Mouse (Mus musculus) forebrain, embryonic 16.5 days (tissue): ENCODE data around the gene Mcub. TPM values are rescaled to one million over a fixed set of nuclear protein-coding genes. Genes with fewer than 3 reads are reported as not detected.
A peak's percentile ranks its signal among the peaks of the same experiment; 100 is the strongest.

Experiments used
- ATAC-seq: fragments of 200-750 bp; cut with Nextera tagmentation; 2 replicates; pipeline ENCODE4 v1.8.0; 2017; ENCODE audit warnings: mild to moderate bottlenecking, moderate library complexity
- H3K27ac ChIP-seq: fragments of 300-500 bp; sonication (generic); 2 replicates; pipeline ENCODE4 v1.5.1; 2014; ENCODE audit warnings: low read length, control low read depth
- H3K27me3 ChIP-seq: fragments of 300-500 bp; sonication (generic); replicated peaks from 2 replicates; pipeline ENCODE4 v1.6.1; 2014; ENCODE audit warnings: low read length; ENCODE audit not compliant: control insufficient read depth, insufficient read depth
- H3K36me3 ChIP-seq: fragments of 300-500 bp; sonication (generic); 2 replicates; pipeline ENCODE4 v1.6.1; 2014; ENCODE audit not compliant: control insufficient read depth, insufficient read depth
- H3K4me1 ChIP-seq: fragments of 300-500 bp; sonication (generic); replicated peaks from 2 replicates; pipeline ENCODE4 v1.6.1; 2014; ENCODE audit warnings: low read length; ENCODE audit not compliant: control insufficient read depth, insufficient read depth
- H3K4me2 ChIP-seq: fragments of 300-500 bp; sonication (generic); 2 replicates; pipeline ENCODE4 v1.6.1; 2014; ENCODE audit warnings: mild to moderate bottlenecking, low read length, control low read depth
- H3K4me3 ChIP-seq: fragments of 300-500 bp; sonication (generic); replicated peaks from 2 replicates; pipeline ENCODE4 v1.5.1; 2014; ENCODE audit warnings: mild to moderate bottlenecking, low read length, control low read depth
- H3K9ac ChIP-seq: fragments of 300-500 bp; sonication (generic); replicated peaks from 2 replicates; pipeline ENCODE4 v1.6.1; 2014; ENCODE audit warnings: low read depth, low read length, control low read depth
- H3K9me3 ChIP-seq: fragments of 300-500 bp; sonication (generic); 2 replicates; pipeline ENCODE4 v1.6.1; 2016; ENCODE audit warnings: low read length; ENCODE audit not compliant: control insufficient read depth
- WGBS: fragments of 180-500 bp; shearing (Covaris S2); extraction: QIAGEN DNeasy Blood & Tissue Kit; methylation state at CpG from one replicate; pipeline ENCODE4 v1.1.7; 2014; 5-methylcytosine and 5-hydroxymethylcytosine counted together
- polyA plus RNA-seq: library from polyadenylated mRNA; unstranded; fragments of >200 nt; fragmentation: Nextera tagmentation; extraction: Ambion mirVana; gene quantifications from 2 replicates; pipeline ENCODE4 v1.2.1, GENCODE M21; 2015

The Mcub gene
- polyA plus RNA-seq, 1 experiment from 2014 or later, result 4.7 TPM

DNA sequence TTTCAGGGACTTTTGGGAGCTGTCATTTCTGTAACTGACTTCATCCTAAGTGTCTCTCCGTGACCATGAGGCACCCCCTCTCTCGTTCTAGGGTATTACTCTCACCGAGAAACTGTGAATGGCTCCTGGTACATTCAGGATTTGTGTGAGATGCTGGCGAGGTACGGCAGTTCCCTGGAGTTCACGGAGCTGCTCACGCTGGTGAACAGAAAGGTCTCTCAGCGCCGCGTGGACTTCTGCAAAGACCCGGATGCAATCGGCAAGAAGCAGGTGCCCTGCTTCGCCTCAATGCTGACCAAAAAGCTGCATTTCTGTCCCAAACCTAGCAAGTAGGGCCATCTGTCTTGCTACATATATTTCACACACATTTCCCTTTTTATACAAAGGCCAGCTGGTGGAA is 56.8 kb downstream of the Mcub start:
- Histone ChIP-seq H3K27me3 (no peaks in the 10 kb centered on the region), H3K4me1 (0 out of 2 replicates have a peak, but pooled peaks cover under 1% of the 10 kb centered on the region), H3K4me2 (no peak overlapping the region), H3K9me3 (no peaks in the 10 kb centered on the region), H3K4me3 (no peak overlapping the region), H3K36me3 (peaks cover 7% of the 10 kb centered on the region; the same call in 1 of the 2 replicates), H3K9ac (no peak overlapping the region), H3K27ac (no peak overlapping the region)
- WGBS, result 94% methylated on average over 13 of the region's 13 CpGs
- ATAC-seq, result no peak

DNA sequence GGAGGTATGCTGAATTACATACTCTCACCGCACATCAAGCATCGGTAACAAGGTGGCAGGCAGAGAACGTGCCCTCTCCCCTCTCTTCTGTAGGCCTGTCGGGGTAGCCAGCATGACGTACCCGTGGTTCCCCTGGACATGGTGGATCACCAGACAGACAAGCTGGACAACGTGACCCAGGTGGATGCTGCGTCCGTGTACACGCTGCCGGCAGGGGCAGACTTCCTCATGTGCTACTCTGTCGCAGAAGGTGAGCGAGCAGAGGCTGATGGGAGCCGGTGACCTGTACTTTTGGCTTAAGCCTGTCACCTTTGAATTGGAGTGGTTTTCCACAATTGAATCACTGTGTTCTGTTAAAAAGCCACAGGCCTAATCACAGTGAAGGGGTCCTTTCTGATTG is 58.0 kb downstream of the Mcub start:
- 92% methylated on average over 14 of the region's 14 CpGs for WGBS
- ATAC-seq, result no peak
- H3K27ac ChIP-seq, result no peak overlapping the region

DNA sequence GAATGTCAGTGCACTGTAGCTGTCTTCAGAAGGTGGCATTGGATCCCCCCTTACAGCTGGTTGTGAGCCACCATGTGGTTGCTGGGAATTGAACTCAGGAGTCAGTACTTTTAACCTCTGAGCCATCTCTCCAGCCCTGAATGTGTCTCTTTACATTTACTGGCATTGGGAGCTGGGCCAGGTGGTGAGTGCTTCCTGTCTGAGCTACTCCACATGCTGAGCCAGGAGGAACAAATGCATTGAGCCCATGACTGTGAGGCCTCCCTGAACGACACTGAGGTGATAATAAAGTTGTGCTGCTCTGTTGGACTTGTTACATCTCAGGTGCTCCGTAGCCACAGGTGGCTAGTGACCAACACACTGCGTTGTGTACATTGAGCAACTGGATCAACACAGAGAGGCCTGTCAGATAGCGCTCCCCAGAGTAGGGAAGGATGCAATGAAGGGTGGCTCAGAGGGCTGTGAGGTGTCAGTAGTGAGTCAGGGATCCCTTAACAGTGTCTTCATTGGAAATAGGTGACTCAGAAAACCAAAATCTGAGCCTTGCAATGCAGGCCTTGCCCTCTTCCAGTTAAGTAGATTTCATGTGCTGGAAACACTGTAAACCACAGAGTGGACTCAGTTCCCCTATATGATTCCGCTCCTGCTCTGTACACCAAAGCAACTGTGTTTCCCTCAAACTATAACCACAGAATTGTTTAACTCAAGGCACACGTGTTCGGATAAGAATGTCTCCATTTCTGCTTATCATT is 65.4 kb downstream of the Mcub start:
- Histone ChIP-seq H3K9ac (no peak overlapping the region), H3K4me3 (no peak overlapping the region), H3K27ac (no peak overlapping the region), H3K9me3 (no peaks in the 10 kb centered on the region), H3K4me2 (no peak overlapping the region), H3K4me1 (peaks cover 11% of the 10 kb centered on the region), H3K27me3 (no peaks in the 10 kb centered on the region), H3K36me3 (0 out of 2 replicates have a peak, but pooled peaks cover 2% of the 10 kb centered on the region)
- WGBS, result 89% methylated on average over 7 of the region's 7 CpGs
- ATAC-seq, result no peak

More for the DNA sequence above, 58.0 kb downstream of the Mcub start:
- Histone ChIP-seq H3K9me3 (no peaks in the 10 kb centered on the region), H3K4me1 (no peaks in the 10 kb centered on the region), H3K36me3 (peaks cover 7% of the 10 kb centered on the region; the same call in 1 of the 2 replicates), H3K9ac (no peak overlapping the region), H3K4me2 (no peak overlapping the region), H3K27me3 (no peaks in the 10 kb centered on the region), H3K4me3 (no peak overlapping the region)

DNA sequence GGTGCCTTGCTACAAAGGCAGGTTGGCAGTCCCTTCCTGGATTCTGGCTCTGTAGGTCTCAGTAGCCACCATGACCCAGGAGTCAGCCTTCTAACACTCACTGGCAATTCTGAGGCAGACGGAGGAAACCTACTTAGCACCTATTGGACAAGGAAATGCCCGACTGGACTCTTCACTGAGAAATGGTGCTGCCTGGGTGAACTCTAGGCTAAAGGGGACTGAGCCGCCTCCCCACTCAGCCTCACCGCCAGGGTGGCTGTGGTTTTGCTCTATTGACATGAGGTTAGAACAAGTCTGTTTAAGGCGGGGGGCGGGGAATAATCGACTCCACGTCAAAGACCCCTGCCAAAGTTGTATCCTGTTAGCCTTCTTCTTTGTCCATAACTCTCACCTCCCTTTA is 66.1 kb downstream of the Mcub start:
- H3K27ac ChIP-seq, result no peak overlapping the region
- no peak overlapping the region for H3K4me2 ChIP-seq
- H3K4me1 ChIP-seq, result peaks cover 11% of the 10 kb centered on the region
- H3K9ac ChIP-seq, result no peak overlapping the region
- WGBS, result 89% methylated on average over 8 of the region's 8 CpGs
- ATAC-seq, result no peak
- no peak overlapping the region for H3K4me3 ChIP-seq
- H3K27me3 ChIP-seq, result no peaks in the 10 kb centered on the region
- no peaks in the 10 kb centered on the region for H3K9me3 ChIP-seq
- 0 out of 2 replicates have a peak, but pooled peaks cover 2% of the 10 kb centered on the region for H3K36me3 ChIP-seq

DNA sequence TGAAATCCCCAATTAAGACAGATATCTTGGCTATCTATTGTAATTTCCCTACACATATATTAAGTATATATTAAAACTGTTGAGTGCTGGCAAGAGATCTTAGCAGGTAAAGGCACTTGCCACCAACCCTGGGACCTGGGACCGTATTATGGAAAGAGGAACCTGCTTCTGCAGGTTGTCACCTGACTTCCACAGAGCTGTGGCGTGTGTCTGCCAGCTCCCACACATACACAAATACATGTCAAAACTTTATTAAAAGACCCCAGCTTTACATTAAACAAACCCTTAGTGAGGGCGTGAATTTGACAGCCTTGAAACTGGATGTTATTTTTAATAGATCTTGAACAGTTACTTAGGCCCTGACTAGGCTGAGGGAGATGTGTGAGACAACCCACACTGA is 66.6 kb downstream of the Mcub start:
- Histone ChIP-seq H3K4me1 (peaks cover 11% of the 10 kb centered on the region), H3K36me3 (no peaks in the 10 kb centered on the region), H3K27me3 (no peaks in the 10 kb centered on the region), H3K4me3 (no peak overlapping the region), H3K27ac (no peak overlapping the region), H3K9me3 (no peaks in the 10 kb centered on the region), H3K9ac (no peak overlapping the region), H3K4me2 (no peak overlapping the region)
- ATAC-seq, result no peak
- 95% methylated on average over 3 of the region's 3 CpGs for WGBS

DNA sequence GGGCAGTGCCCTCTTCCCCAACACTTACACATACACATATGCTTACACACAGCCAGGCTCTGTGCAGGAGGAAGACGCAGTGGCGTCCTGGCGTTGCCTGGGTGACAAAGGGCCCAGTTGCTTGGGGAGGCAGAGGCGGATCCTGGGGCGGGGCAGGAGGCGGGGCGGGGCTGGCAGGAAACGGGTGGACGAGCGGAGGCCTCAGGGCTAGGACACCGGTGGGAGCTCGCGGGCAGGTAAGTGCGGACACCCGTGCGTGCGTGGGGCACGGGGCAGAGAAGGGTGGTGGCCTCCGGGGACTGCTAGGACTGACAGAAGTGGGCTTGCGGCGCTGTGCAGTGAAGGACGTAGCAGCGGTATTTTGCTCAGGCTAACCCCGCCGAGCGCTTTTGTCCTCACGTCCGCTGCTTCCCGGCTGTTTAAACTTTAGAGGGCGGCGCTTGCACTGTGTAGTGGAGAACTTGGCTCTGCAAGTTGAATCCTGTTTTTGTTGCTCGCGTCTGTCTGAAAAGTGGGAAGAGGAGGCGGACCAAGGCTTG is 68.7 kb downstream of the Mcub start, which contains the start of gene Casp6:
Casp6 (plus strand) TSS at position 155 of the 539 bp plus-strand sequence.
- WGBS, result under 1% methylated on average over 34 of the region's 34 CpGs
- ATAC-seq, result peak; percentile 96
- Histone ChIP-seq H3K4me1 (peaks cover 11% of the 10 kb centered on the region), H3K4me3 (peak within 1 kb of the TSS; percentile 62), H3K9me3 (no peaks in the 10 kb centered on the region), H3K27ac (no peak within 1 kb of the TSS), H3K36me3 (no peaks in the 10 kb centered on the region), H3K4me2 (peak within 1 kb of the TSS; percentile 71), H3K27me3 (no peaks in the 10 kb centered on the region), H3K9ac (peak within 1 kb of the TSS; percentile 63)

DNA sequence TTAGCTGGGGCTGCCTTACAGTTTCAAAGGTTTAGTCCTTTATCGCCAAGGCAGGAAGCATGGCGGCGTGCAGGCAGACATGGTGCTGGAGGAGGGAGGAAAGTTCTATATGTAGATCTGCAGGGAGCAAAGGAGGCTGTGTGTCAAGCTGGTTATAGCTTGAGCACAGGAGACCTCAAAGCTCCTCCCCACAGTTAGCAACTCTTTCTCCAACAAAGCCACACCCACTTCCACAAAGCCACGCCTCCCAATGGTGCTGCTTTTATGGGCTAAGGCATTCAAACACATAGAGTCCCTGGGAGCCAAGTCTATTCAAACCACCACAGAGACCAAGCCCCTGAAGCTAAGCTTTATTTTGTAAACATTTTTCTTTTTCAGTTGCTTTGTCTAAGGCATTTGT is 71.1 kb downstream of the Mcub start:
- Histone ChIP-seq H3K27me3 (no peaks in the 10 kb centered on the region), H3K36me3 (no peaks in the 10 kb centered on the region), H3K9me3 (no peaks in the 10 kb centered on the region), H3K9ac (no peak overlapping the region), H3K4me3 (no peak overlapping the region), H3K27ac (no peak overlapping the region), H3K4me1 (peaks cover 11% of the 10 kb centered on the region), H3K4me2 (no peak overlapping the region)
- no peak for ATAC-seq
- 68% methylated on average over 4 of the region's 4 CpGs for WGBS

DNA sequence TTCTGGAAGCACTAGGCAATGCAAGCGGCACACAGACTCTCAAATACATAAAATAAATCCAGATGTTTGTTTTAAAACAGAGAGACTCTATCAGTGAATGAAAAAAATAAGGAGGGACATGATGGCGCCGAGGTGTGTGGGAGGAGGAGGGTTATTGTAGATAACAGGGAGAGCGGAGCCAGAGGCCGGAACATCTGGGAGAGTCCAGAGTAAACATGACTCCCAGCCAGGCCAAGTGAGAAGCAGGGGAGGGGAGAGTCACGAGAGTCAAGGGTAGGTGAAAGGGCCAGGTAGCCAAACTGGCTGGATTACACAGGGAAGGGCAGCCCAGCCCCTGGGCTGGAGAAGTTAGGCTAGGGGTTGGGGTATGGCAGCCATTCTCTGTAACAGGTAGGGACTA is 73.4 kb downstream of the Mcub start:
- Histone ChIP-seq H3K9ac (no peak overlapping the region), H3K27me3 (no peaks in the 10 kb centered on the region), H3K4me3 (no peak overlapping the region), H3K36me3 (peaks cover 3% of the 10 kb centered on the region), H3K4me2 (no peak overlapping the region), H3K27ac (no peak overlapping the region), H3K9me3 (no peaks in the 10 kb centered on the region), H3K4me1 (peaks cover 3% of the 10 kb centered on the region)
- ATAC-seq, result no peak
- WGBS, result 89% methylated on average over 6 of the region's 6 CpGs

DNA sequence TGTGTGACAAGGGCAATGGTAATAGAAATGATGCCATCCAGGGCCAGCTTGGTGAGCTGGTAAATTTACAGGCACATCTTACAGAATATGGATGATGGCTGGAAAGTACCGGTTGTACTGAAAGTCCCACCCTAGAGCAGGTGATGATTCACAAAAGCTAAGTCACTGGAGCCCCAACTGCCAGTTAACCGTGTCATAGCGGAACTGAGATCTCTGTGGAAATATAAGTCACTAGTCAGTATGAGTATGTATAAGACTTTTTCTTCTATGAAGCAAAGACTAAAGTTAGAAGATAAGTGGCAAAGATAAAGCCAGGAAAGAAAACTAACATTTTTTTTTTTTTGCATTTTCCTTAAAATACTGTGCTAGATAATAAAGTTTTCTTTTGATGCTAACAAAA is 76.9 kb downstream of the Mcub start:
- ATAC-seq, result no peak

More for the DNA sequence above, 76.9 kb downstream of the Mcub start:
- Histone ChIP-seq H3K36me3 (peaks cover 6% of the 10 kb centered on the region), H3K4me3 (no peak overlapping the region), H3K27ac (no peak overlapping the region), H3K4me2 (no peak overlapping the region), H3K4me1 (no peaks in the 10 kb centered on the region), H3K9me3 (no peaks in the 10 kb centered on the region), H3K9ac (no peak overlapping the region), H3K27me3 (no peaks in the 10 kb centered on the region)
- 98% methylated on average over 3 of the region's 3 CpGs for WGBS
